Mouse (Mus musculus) myocyte (in vitro differentiated cells): ENCODE data around the gene Gm3752.
"Not testable (repeated sequence)": the region's sequence is repeated elsewhere in the genome, so short reads cannot be mapped to it uniquely, and the experiment has no call there.

ENCODE experiments used
- CEBPB ChIP-seq: IDR thresholded peaks from 2 replicates; pipeline ENCODE4 v1.6.1; 2011; ENCODE audit warnings: mild to moderate bottlenecking, moderate library complexity; ENCODE audit not compliant: poor library complexity, insufficient read depth, severe bottlenecking
- E2F4 ChIP-seq: IDR thresholded peaks from one replicate; pipeline ENCODE4 v1.6.1; 2011; ENCODE audit warnings: mild to moderate bottlenecking, control low read depth, moderate library complexity; ENCODE audit not compliant: insufficient read depth
- MAX ChIP-seq: IDR thresholded peaks from one replicate; pipeline ENCODE4 v1.6.1; 2011; ENCODE audit warnings: low read depth, mild to moderate bottlenecking, control low read depth
- MYOD1 ChIP-seq, 3 experiments: IDR thresholded peaks; one replicate each; pipeline ENCODE4 v1.6.1; 2011; ENCODE audit warnings: control low read depth in 2 of 3, low read depth in 2 of 3, mild to moderate bottlenecking in 2 of 3, moderate library complexity in 1 of 3; ENCODE audit not compliant: insufficient read length in 2 of 3, control insufficient read depth in 1 of 3
- POLR2A ChIP-seq: IDR thresholded peaks from one replicate; pipeline ENCODE4 v1.6.1; 2011; ENCODE audit warnings: low read depth, mild to moderate bottlenecking, control low read depth, moderate library complexity; ENCODE audit not compliant: insufficient read length
- POLR2AphosphoS2 ChIP-seq: IDR thresholded peaks from one replicate; pipeline ENCODE4 v1.6.1; 2011; ENCODE audit warnings: low read depth, control low read depth; ENCODE audit not compliant: insufficient read length
- REST ChIP-seq: IDR thresholded peaks from one replicate; pipeline ENCODE4 v1.6.1; 2011; ENCODE audit warnings: mild to moderate bottlenecking, control low read depth, moderate library complexity; ENCODE audit not compliant: insufficient read depth, insufficient read length
- SRF ChIP-seq: IDR thresholded peaks from one replicate; pipeline ENCODE4 v1.6.1; 2011; ENCODE audit warnings: low read depth; ENCODE audit not compliant: control insufficient read depth, insufficient read length
- TCF12 ChIP-seq: IDR thresholded peaks from one replicate; pipeline ENCODE4 v1.6.1; 2011; ENCODE audit warnings: mild to moderate bottlenecking, control low read depth; ENCODE audit not compliant: poor library complexity, insufficient read depth, severe bottlenecking
- TCF3 ChIP-seq: IDR thresholded peaks from one replicate; pipeline ENCODE4 v1.6.1; 2011; ENCODE audit warnings: low read depth, control low read depth; ENCODE audit not compliant: insufficient read length

- TF ChIP-seq E2F4; TCF3; POLR2A; MAX; MYOD1 (IDR thresholded peaks at IDR 0.05; ENCODE audit: control insufficient read depth in 1 of 3, insufficient read length in 2 of 3, low read depth in 2 of 3); SRF; POLR2AphosphoS2; CEBPB; REST; TCF12: not testable (repeated sequence)
Measured at GRCm38 (mm10) chr14:7450817-7451216, 32.7 kb downstream of the Gm3752 start, which contains the start of gene Gm3755.
